ENCODE assay signal across 16 mouse cellular contexts in genomic region chr8:111517466-111517865, GRCm38 (mm10).
"Had no signal": no experiment of that assay in that cellular context is flagged by ENCODE, and none has a peak within 500 bp of the region (broad histone marks: within the 10 kb centered on the region; RNA-seq: fewer than 3 reads in every experiment).

No protein-coding gene starts in this region.

- H3K4me3 ChIP-seq: lung, embryonic 15.5 days; megakaryocyte, embryonic 14.5 days; midbrain, embryonic 13.5 days; midbrain, embryonic 15.5 days; neural tube, embryonic 12.5 days had no signal

- H3K9me3 ChIP-seq: lung, embryonic 15.5 days; midbrain, embryonic 13.5 days; midbrain, embryonic 15.5 days; neural tube, embryonic 12.5 days had no signal

- H3K9ac ChIP-seq: lung, embryonic 15.5 days; midbrain, embryonic 13.5 days; midbrain, embryonic 15.5 days; neural tube, embryonic 12.5 days had no signal

- H3K36me3 ChIP-seq: lung, embryonic 15.5 days; midbrain, embryonic 13.5 days; midbrain, embryonic 15.5 days; neural tube, embryonic 12.5 days had no signal

- ATAC-seq: lung, postnatal 0 days; midbrain, embryonic 13.5 days; midbrain, embryonic 15.5 days had no signal

- H3K27me3 ChIP-seq: lung, embryonic 15.5 days; midbrain, embryonic 13.5 days; midbrain, embryonic 15.5 days; neural tube, embryonic 12.5 days had no signal

- H3K4me2 ChIP-seq: lung, embryonic 15.5 days; midbrain, embryonic 11.5 days; midbrain, embryonic 13.5 days; midbrain, embryonic 15.5 days; neural tube, embryonic 12.5 days had no signal

- DNase-seq: lung, adult 2 months; lung, postnatal 14 days; lung, postnatal 36 days; right cerebral cortex, postnatal 14 days; spleen, adult 18-20 months; thymus, adult 18-20 months; thymus, postnatal 14 days; thymus, postnatal 36 days had no signal

- H3K27ac ChIP-seq: lung, embryonic 15.5 days; macrophage; midbrain, embryonic 13.5 days; midbrain, embryonic 15.5 days; neural tube, embryonic 12.5 days had no signal
